Mouse (Mus musculus) c-Kit-positive CD71-negative TER-119-negative erythroid progenitor cells, embryonic 14.5 days (primary cell): ENCODE measurements around the gene Tap2.

ENCODE experiments used
- DNase-seq: peaks from one replicate; pipeline ENCODE4 v3.0.0-alpha.2; 2013; ENCODE audit warnings: low read depth

Tap2 gene

GRCm38 (mm10) chr17:34203444-34203843 is at the start of gene Tap2:
TSS of gene Tap2 (plus strand) at chr17:34203527.
- no peak for DNase-seq

GRCm38 (mm10) chr17:34155534-34155933 is 47.8 kb upstream of the Tap2 start:
- DNase-seq: no peak

GRCm38 (mm10) chr17:34164202-34164895 is 39.0 kb upstream of the Tap2 start:
- DNase-seq: no peak

GRCm38 (mm10) chr17:34165033-34165730 is 38.1 kb upstream of the Tap2 start:
- no peak for DNase-seq

GRCm38 (mm10) chr17:34169279-34169678 is 34.0 kb upstream of the Tap2 start:
- DNase-seq: no peak

- DNase-seq: no peak
Observed at GRCm38 (mm10) chr17:34170487-34170876, 32.8 kb upstream of the Tap2 start.

- DNase-seq: peak; percentile 85
Observed at GRCm38 (mm10) chr17:34170877-34171498, 32.3 kb upstream of the Tap2 start.

GRCm38 (mm10) chr17:34172528-34172927 is 30.8 kb upstream of the Tap2 start:
- DNase-seq: no peak

- no peak for DNase-seq
Observed at GRCm38 (mm10) chr17:34174075-34174474, 29.3 kb upstream of the Tap2 start.

GRCm38 (mm10) chr17:34177179-34177578 is 26.1 kb upstream of the Tap2 start:
- no peak for DNase-seq

GRCm38 (mm10) chr17:34179019-34179418 is 24.3 kb upstream of the Tap2 start:
- DNase-seq: no peak

- no peak for DNase-seq
Observed at GRCm38 (mm10) chr17:34179913-34180859, 23.1 kb upstream of the Tap2 start.

GRCm38 (mm10) chr17:34183564-34184219 is 19.6 kb upstream of the Tap2 start:
- DNase-seq: no peak

GRCm38 (mm10) chr17:34185526-34185925 is 17.8 kb upstream of the Tap2 start:
- no peak for DNase-seq

- no peak for DNase-seq
Observed at GRCm38 (mm10) chr17:34186885-34187260, 16.5 kb upstream of the Tap2 start.

GRCm38 (mm10) chr17:34187261-34187916 is 15.9 kb upstream of the Tap2 start, which contains the start of the genes Tap1 and Psmb9:
TSS of gene Tap1 (plus strand) at chr17:34187553.
TSS of gene Psmb9 (minus strand) at chr17:34187764.
- DNase-seq: peak; percentile 97

- DNase-seq: no peak
Observed at GRCm38 (mm10) chr17:34188010-34188409, 15.3 kb upstream of the Tap2 start.

GRCm38 (mm10) chr17:34188986-34189385 is 14.3 kb upstream of the Tap2 start:
- no peak for DNase-seq

GRCm38 (mm10) chr17:34192852-34193251 is 10.5 kb upstream of the Tap2 start:
- DNase-seq: no peak

- no peak for DNase-seq
Observed at GRCm38 (mm10) chr17:34193468-34193867, 9.9 kb upstream of the Tap2 start.

- no peak for DNase-seq
Observed at GRCm38 (mm10) chr17:34194723-34195122, 8.6 kb upstream of the Tap2 start.
